Mouse (Mus musculus) embryo, embryonic 11 days (tissue): ENCODE measurements around the gene Actn4.

Experiments used
- DNase-seq: peaks from one replicate; pipeline ENCODE4 v3.0.0-alpha.2; 2015

Actn4 gene

GRCm38 (mm10) chr7:28948746-28949145, 13.4 kb downstream of the Actn4 start:
- no peak for DNase-seq

DNA sequence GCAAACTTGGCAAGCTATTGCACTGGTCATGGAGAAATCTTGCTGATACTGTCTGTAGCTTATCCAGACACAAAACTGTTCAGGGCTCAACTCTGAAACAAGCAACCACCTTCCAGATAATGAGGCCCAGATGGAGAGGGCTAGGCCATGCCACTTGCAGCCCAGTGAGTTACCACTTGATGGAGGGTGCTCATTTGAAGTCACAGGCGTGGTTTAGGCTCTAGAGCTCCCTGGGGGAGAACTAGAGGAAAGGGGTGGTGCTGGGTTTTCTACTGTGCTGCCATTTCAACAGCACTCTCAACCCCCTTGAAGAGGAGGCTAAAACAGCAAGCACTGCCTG, 15.9 kb downstream of the Actn4 start:
- peak; percentile 55 for DNase-seq

- DNase-seq: peak; percentile 74
Measured at GRCm38 (mm10) chr7:28945416-28946270, 16.5 kb downstream of the Actn4 start.

GRCm38 (mm10) chr7:28944756-28945415, 17.3 kb downstream of the Actn4 start:
- DNase-seq: no peak

- no peak for DNase-seq
Measured at GRCm38 (mm10) chr7:28943451-28944180, 18.5 kb downstream of the Actn4 start.

- DNase-seq: no peak
Measured at GRCm38 (mm10) chr7:28941542-28941941, 20.6 kb downstream of the Actn4 start.

DNA sequence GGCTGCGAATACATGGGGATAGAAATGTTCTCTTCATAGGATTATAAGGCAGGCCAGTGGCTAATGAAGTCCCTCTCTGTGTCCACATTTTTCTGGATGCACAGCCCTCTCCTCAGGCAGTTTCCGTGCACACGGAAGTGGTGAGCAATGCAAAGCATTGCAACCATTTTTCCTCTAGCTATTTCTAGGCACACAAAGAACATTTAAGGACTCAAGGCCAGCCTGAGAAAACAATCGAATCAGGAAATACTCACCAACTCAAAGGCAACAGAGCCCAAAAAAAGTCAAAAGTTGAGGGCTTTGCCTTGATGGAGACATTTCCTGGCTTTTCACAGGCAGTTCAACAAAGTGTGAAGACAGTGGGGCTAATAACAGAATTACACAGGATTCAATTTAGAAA, 21.0 kb downstream of the Actn4 start:
- DNase-seq: no peak

DNA sequence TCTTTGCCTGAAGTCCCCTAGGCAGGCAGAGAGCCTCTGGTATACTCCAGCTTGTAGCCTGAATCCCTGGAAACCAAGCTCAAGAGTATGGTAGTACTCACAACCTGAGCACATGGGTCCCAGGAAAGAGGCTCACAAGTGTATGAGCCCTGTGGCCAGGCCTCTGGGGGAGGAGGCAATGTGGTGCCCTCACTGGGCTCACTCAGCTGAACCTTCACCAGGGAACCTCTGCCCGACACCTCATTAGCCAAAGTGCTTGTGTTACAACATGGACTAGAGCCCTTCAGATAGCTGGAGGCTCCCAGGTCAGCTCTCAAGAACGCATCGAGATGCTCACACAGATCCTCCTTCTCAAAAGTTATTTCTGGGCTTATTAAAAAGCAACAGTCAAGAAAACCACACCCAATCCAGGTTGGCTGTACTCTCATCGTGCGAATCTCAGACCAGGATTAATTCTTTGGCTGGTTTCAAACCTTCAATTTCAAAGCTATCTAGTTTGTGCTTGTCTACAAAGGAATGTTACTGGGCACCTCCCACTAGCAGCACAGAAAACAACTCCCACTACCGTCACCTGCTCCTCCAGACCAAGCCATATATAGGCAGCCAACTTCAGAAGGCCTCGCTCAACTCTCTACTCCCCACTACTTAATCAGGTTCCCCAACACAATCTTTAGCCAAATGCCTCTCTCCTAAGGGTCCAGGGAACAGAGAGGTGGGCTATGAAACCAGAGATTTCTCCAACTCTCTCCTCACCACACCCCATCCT, 22.5 kb downstream of the Actn4 start:
- no peak for DNase-seq

DNA sequence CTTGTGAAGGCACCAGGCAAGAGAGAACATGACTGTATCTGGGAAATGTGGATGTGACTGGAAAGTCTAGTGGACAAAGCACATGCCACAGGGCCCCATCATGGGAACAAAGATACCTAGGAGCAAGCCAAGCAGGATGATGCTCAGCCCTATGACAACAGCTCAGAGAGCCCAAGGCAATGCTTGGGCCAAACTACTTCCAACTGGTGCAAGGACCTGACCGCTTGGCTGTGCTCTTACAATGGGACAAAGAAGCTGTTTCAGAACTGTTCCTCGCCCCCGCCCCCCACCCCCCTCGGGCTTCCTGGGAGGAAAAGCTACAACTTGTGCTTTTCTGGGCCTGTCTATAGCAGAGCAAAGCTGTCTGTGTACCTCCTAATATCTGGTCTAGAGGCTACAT, 23.5 kb downstream of the Actn4 start:
- no peak for DNase-seq

DNA sequence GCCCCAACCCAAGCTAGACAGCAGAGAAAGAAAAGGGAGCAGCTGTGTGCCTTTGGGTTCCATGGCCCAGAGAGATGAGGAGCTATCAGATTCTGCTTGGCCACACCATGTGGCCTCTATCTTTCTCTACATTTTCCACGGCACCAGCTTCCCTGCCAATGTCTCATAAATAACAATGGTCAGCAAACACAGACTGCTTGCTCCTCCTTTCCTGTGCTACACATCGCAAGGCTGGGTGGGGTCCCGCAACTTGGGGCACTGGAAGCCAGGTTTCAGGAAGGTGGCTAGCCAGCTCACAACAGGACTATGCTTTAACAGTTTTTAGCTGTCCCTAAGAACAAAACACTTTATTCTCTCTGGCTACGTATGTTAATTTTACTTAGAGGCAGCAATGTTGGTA, 25.4 kb downstream of the Actn4 start:
- no peak for DNase-seq

DNA sequence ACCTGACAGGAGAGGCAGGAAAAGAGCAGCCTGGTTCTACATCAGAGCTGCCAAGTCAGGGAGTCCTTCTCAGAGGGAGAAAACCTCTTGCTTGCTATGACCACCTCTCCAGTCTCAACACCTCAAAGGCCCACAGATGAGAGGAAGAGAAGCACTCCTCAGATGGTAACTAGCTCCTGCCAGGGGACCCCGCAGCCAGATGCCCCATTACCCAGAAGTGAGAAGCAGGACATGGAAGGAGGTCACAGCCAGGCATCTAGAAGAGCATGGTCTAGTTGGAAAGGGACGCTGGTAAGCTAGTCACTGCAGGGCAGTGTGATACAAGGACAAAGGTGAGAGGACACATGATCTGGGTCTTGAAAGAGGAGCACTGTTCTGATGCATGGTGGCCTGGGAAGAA, 28.3 kb downstream of the Actn4 start:
- DNase-seq: no peak

DNA sequence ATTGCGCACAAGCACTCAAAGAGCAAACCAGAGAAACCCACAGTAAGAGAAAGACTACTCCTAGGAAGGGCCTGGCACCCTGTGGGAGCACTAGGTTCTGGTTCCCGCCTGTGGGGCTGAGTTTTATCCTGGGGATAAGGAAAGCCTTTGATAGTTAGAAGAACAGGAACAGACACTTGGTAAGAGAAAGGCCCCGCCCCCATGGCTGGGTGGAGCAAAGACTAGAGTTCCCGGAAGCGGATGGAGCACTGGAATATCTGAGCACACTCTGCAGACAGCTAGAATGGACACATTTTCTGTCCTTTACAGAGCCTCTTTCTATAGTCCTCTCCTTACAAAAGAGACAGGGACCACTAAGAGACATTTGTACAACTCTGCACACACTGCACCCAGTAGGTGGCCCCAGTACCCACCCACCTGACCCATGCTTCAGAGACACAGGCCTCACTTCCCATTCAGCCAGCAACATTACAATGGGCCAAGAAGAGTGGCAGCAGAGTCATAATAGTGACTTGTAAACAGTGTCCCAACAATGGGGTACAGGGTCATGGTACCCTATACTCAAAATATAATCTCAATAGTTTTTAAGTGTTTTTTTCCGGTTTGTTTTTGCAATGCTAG, 29.6 kb downstream of the Actn4 start:
- DNase-seq: no peak

DNA sequence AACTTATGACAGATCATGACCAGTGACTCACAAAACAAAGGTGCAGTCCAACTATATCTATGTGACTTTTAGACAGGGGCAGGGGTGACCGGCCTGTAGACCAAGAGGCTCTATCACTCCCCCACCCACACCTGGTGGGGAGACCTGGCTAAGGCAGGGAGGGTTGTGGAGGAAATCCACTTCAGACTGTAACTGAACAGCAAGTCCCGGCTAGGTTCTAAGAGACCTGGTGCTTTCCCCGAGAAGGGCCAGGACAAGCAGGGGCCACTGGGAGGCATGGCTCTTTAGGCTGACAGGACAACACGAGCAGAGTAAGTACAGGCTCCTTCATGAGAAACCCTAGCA, 30.5 kb downstream of the Actn4 start:
- no peak for DNase-seq

- no peak for DNase-seq
Measured at GRCm38 (mm10) chr7:28931032-28931694, 31.0 kb downstream of the Actn4 start.

DNA sequence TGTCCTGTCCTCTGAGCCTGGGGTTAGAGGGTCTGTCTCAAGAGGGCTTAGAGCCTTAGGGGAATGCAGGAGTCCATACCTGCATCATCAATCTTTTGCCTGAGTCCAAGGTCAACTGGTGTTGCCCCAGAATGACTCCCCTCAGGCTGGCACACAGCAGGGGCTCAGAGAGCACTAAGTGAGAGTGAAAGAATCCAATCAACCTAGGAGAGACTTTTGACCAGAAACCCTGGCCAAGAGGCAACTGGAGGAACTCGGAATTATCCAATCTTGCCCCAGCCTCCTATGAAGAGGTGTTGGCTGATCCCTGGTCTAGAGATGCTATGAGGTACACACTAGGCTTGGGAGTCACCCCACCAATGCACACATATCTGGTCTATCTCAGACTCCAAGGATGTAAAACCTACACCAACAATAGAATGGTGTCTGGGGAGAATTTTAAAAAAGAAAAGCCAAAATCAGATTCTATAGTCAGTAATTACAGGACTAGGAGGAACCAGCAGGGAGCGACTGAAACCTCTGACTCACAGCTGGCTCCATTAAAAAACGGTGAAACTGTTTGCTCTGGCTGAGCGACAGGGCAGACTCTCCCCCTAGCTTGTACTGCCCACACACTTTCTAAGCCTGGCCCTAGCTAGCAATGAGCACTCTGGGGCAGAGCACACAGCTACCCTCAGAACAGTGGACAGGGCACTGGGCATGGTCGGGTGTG, 31.7 kb downstream of the Actn4 start:
- no peak for DNase-seq

DNA sequence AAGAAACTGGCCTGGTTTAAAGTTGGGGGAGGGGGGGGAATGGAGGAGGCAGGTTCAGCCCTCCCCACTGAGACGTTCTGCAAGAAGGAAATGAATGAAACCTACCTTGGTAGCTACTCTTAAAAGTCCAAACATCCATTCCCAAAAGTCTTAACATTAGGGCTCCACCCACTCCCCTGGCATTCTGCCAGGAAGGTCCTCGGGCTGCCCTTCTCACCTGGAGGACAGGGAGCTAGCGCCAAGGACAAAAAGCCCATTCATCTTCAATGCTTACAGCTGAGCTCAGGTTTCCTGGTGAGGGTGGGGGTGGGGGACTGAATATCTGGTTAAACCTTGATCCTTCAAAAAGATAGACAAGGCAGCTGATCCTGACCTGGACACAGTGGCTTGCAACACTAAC, 32.8 kb downstream of the Actn4 start:
- DNase-seq: no peak

DNA sequence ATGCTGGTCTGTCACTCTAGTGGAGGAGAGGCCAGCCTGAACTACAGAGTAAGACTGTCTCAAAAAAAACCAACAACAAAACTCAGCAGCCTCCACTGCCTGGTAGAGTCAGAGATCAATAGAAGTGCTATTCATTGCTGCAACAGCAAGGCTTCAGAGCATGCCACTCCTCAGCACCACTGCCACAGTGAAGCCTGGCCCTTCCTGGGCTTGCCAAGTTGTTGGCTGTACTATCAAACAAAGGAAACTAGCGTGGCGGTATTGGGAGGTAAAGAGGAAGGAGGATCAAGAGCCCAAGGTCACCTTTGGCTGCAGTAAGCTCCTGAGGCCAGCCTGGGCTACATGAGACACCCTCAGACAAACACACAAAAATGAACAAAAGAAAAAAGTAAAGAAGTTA, 36.0 kb downstream of the Actn4 start:
- no peak for DNase-seq

DNA sequence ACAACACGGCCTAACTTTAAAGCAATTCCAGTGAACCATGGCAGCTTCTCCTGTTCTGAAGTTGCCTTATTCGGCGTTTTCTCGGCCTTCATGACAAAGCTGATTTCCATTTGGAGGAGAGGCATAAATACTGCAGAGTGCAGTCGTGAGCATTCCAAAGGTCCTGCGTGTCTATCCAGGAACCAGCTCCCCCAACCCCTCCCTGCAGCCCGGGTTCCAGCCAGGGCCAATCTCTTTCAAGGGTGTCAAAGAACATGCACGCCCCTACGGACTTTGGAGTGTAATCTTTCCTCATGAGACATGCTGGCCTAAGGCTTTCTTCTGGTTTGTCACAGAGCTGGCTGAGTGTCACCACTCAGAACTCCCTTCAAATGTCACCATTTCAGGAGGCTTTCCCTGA, 36.8 kb downstream of the Actn4 start:
- DNase-seq: peak; percentile 66

GRCm38 (mm10) chr7:28924802-28925201, 37.3 kb downstream of the Actn4 start:
- no peak for DNase-seq

DNA sequence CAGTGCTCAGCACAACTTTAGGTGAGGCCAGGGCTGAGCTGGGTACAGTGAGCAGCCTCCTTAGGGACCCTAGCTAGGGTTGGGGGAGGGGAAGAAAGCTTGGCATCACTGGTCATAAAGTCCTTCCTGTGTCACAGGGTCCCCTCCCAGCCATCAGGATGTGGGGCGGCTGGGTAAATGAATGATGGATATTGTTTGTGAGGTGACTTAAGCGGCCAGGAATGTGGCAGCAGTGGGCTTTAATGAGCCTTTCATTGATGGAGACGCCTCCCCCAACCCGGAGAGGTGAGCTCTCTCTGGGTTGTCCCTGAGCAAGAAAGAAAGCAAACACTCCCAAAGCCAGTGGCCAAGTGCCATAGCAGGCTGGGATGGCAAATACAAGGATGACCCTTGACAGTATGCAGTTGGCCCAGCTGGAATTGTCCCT, 38.3 kb downstream of the Actn4 start:
- peak; percentile 74 for DNase-seq

GRCm38 (mm10) chr7:28922606-28923005, 39.5 kb downstream of the Actn4 start:
- DNase-seq: no peak
